Mouse (Mus musculus) neutrophil, adult 5-6 weeks (primary cell): ENCODE results near the gene Selenom. TPM values are rescaled to one million over a fixed set of nuclear protein-coding genes. Genes with fewer than 3 reads are reported as not detected.

Experiments used
- ATAC-seq: fragments of 151-379, 151-347 bp; 2 replicates; pipeline ENCODE4 v1.8.0; 2017; ENCODE audit warnings: mild to moderate bottlenecking, moderate TSS enrichment; ENCODE audit not compliant: insufficient number of reproducible peaks, poor library complexity, low FRiP score, severe bottlenecking; ENCODE audit errors: extremely low read depth
- total RNA-seq: library from RNA; stranded (forward); fragments of 200-1000 nt; gene quantifications from 2 replicates; pipeline ENCODE4 v1.2.3, GENCODE M21; 2017

Selenom gene
- total RNA-seq, 1 experiment from 2014 or later: 2.0 TPM

DNA sequence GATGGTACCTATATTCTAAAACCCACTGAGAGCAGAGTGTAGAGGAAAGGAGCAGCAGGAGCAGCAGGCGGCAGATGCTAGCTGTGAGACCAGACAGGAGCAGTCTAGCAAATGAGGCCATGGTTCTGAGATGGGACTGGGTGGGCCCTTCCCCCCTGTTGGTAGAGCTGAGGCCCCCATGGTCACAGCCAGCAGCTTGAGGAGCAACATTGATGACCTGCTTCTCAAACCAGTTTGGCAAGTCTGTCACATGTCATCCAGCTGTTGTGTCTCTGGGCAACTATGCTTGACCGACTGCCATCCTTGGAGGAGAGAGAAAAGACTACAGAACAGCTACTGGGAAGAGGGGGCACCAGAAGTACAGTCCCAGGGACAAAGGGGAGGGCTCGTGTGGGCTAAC lies 27.4 kb downstream of the Selenom start:
- ATAC-seq: no peak

DNA sequence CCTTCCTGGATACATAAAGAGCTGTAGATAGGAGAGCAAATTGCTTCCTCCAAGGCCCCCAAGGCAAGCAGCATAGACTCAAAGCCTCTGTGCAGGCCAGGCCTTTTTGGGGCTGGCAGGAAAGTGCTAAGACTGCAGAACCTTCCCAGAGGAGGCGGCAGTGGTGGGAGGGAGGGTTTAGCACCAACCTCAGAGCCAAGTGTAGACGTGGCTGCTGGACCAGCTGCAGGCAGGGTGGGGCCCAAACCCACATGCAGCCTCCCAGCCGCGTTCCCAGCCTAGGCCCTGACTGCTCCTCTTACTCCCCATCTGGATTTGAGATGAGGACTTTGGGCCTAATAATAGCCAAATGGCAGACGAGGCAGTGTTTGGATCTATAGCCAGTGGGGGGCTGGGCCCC lies 28.5 kb downstream of the Selenom start:
- no peak for ATAC-seq

DNA sequence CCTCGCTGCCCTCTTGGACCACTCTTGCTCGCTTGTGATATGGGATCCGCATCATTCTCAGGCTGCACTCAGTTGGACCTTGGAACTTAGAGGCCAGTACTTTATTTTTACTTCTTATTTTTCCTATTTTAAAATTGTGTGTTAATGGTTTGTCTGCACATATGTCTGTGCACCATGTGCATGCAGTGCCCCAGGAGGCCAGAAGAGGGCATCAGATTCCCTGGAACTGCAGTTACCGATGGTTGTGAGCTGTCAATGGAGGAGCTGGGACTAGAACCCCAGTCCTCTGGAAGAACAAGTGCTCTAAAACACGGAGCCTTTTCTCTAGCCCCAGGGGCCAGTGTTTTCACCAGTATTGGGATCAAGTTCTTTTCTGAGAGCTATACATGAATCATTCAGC lies 29.9 kb downstream of the Selenom start:
- ATAC-seq: no peak

GRCm38 (mm10) chr11:3545531-3546241 lies 31.2 kb downstream of the Selenom start:
- ATAC-seq: no peak

DNA sequence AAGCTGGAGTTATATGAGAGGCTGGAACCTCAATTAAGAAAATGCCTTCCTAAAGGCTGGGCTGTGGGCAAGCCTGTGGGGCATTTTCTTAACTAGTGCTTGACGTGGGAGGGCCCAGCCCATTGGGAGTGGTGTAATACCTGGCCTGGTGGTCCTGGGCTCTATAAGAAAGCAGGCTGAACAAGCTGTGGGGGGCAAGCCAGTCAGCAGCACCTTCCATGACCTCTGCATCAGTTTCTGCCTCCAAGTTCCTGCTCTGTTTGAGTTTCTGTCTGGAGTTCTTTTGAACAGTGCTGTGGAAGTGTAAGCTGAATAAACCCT lies 31.7 kb downstream of the Selenom start:
- ATAC-seq: no peak

DNA sequence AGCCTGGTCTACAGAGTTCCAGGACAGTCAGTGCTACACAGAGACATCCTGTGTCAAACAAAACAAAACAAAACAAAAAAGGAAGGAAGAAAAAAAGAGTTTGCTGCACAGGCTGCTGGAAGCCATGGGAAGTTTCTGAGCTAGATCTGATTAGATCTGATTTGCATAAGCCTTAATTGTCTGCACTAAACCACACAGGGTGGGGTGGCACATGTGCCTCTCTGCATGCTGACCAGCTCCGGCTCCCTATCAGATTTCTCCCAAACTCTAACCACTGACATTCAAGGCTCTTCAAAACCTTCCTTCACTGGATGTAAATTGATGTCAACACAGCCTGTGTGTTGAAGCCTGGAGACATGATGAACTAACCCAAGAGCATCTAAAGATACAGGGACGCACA lies 32.6 kb downstream of the Selenom start:
- ATAC-seq: no peak

GRCm38 (mm10) chr11:3547969-3548368 lies 33.5 kb downstream of the Selenom start:
- ATAC-seq: no peak

- ATAC-seq: no peak
Observed at GRCm38 (mm10) chr11:3548564-3549295, 34.2 kb downstream of the Selenom start.

DNA sequence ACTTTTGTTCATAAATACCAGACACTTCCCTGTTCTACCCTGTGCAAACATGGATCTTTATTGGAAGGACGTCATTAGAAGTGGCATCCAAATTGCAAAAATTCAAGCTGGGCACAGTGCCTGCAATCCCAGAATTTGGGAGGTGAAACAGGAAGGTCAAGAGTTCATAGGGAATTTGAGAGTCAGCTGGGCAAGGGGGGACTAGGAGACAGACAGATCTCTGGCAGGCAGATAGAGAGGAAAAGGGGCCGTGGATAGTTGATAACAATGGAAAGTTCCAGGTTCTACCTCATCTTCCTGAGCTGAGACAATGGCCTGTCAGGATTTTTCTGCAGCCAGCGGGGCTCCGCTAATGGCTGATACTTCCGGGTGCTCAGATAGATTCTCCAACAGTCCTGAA lies 35.3 kb downstream of the Selenom start:
- ATAC-seq: no peak

DNA sequence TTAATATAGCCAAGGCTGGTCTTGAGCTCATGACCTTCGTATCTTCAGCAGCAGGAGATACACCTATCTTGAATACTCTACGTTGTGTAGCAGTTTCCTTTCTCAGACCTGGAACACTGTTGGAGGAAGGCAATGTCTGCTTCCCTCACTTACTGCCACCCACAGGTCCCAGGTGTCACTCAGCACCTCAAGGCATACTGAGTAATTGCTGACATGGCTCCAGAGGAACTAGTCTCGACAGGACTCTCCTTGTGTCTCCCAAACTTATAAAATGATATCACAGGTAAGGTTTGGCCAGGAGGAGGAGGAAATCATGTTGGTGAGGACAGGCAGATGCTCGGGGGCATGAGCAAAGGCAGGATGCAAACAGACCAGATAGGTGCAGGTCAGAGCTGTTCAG lies 40.5 kb downstream of the Selenom start:
- ATAC-seq: no peak

- ATAC-seq: no peak
Observed at GRCm38 (mm10) chr11:3557852-3558251, 43.4 kb downstream of the Selenom start.

- no peak for ATAC-seq
Observed at GRCm38 (mm10) chr11:3560202-3560601, 45.7 kb downstream of the Selenom start.

DNA sequence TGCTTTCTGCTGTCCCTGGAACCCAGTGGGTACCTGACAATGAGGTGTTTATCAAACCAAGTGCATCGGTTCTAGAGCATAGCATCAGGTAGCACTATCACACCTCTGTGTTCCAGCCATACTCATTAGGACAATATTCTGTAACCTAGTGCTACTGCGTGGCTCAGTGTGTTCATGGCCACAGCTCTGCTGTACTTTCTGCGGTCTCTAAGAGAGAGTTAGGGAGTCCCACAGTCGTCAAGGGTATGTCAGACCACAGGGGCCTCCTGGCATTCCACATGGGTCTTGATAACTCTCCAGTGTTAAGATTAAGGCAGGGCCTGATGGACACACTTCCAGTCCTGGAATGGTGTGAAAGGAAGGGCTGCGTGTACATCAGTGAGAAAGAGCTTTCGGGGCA lies 49.4 kb downstream of the Selenom start:
- no peak for ATAC-seq

DNA sequence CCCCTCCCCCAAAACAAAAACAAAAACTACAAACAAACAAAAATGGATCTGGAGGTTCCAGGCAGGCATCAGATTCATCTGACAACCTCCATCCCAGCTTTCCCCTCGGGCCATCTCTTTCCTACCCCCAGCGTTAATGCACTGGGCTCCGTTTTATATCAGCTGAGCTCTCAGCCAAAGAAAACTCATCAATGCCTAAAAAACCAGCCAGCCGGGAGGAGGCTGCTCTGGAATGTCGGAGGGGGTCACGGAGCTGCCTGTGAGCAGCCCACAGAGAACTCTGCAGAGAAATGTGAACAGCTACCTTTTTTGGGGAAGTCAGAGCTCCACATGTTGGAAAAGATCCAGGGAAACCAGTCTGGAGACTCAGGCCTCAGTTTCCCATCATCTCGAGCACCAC lies 50.0 kb downstream of the Selenom start:
- ATAC-seq: no peak

DNA sequence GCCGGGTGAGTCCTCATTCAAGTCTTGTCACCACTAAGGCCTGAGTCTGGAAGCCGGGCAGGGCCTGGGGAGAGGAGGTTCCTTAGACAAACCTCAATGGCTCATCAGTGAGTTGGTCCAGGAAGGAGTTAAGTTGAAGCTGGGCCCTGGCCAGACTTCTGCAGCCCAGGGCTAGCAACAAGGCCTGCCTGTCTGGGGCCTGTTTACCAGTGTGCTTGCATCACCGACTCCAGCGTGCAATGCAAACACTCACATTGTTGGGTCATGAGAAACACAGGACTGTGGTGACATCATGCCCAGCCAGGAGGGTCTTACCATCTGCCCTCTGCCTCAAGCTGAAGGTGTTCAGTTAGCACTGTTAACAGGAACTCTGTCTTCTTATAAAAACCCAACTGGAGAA lies 51.5 kb downstream of the Selenom start:
- no peak for ATAC-seq

Other genes with a start within 250 kb of the Selenom start
- gene Drg1, start 248.3 kb upstream of the Selenom start, total RNA-seq: 129 and 137 TPM in 2 replicates
- 52.3 and 60.4 TPM in 2 replicates for gene Patz1, start 225.8 kb upstream of the Selenom start, total RNA-seq
- gene Pik3ip1, start 184.3 kb upstream of the Selenom start, total RNA-seq: 62.5 and 68.5 TPM in 2 replicates
- 46.5 and 53.3 TPM in 2 replicates for gene Limk2, start 105.5 kb upstream of the Selenom start, total RNA-seq
- 18.4 and 22.3 TPM in 2 replicates for gene Rnf185, start 62.3 kb upstream of the Selenom start, total RNA-seq
- 0.61 and 0.70 TPM in 2 replicates for gene Pla2g3, start 26.4 kb upstream of the Selenom start, total RNA-seq
- gene Inpp5j, start 9.9 kb upstream of the Selenom start, total RNA-seq: 0.70 and 1.4 TPM in 2 replicates
- 2.2 and 3.1 TPM in 2 replicates for gene Smtn, start 25.9 kb downstream of the Selenom start, total RNA-seq
- 29.5 and 30.0 TPM in 2 replicates for gene Morc2a, start 134.5 kb downstream of the Selenom start, total RNA-seq